Mouse (Mus musculus): ENCODE results near the gene Pdf.

- no peak for TF ChIP-seq POLR2A (IDR thresholded peaks at IDR 0.05; ENCODE audit: low read depth, low read length)
- no peak for TF ChIP-seq CTCF (conservative IDR thresholded peaks at IDR 0.05; ENCODE audit: insufficient read depth, insufficient read length, low read depth, low read length)
Measured at GRCm38 (mm10) chr8:106999068-106999467, 49.3 kb downstream of the Pdf start.

Measured in kidney, adult 2 months (tissue).